Mouse (Mus musculus) cerebellum, adult 2 months (tissue): Measurements from ENCODE around the gene Tbc1d14.

ENCODE experiments used
- CTCF ChIP-seq: fragments of 200-500 bp; IDR thresholded peaks from 2 replicates; pipeline ENCODE4 v1.5.1; 2011; ENCODE audit warnings: low read depth, mild to moderate bottlenecking, control low read depth, low read length, moderate library complexity, borderline replicate concordance; ENCODE audit not compliant: insufficient read depth
- POLR2A ChIP-seq: fragments of 200-500 bp; IDR thresholded peaks from 2 replicates; pipeline ENCODE4 v1.6.1; 2011; ENCODE audit warnings: low read length, control low read depth, borderline replicate concordance; ENCODE audit not compliant: insufficient read depth

GRCm38 (mm10) chr5:36445028-36445427, 148.0 kb downstream of the Tbc1d14 start:
- no peak for TF ChIP-seq CTCF
- no peak for TF ChIP-seq POLR2A
